Mouse (Mus musculus) heart, adult 18-20 months (tissue): Measurements from ENCODE around the gene Rassf7. TPM values are rescaled to one million over a fixed set of nuclear protein-coding genes. Genes with fewer than 3 reads are reported as not detected.
"Not testable (repeated sequence)": the region's sequence is repeated elsewhere in the genome, so short reads cannot be mapped to it uniquely, and the experiment has no call there.

ENCODE experiments used
- DNase-seq, 2 experiments: peaks; one replicate each; pipeline ENCODE4 v3.0.0; 2021 to 2022; ENCODE audit warnings: mixed read lengths in 1 of 2
- microRNA-seq, 2 experiments: library from miRNA; unstranded; fragments of <30 nt; microRNA quantifications; one replicate each; pipeline ENCODE4 v1.2.0; 2022
- total RNA-seq, 2 experiments: library from RNA; stranded (reverse); gene quantifications; 2 replicates each; pipeline ENCODE4 v1.2.3; 2021

Gene Rassf7
- total RNA-seq, 2 experiments from 2014 or later = 0.57 to 0.87 TPM

DNA sequence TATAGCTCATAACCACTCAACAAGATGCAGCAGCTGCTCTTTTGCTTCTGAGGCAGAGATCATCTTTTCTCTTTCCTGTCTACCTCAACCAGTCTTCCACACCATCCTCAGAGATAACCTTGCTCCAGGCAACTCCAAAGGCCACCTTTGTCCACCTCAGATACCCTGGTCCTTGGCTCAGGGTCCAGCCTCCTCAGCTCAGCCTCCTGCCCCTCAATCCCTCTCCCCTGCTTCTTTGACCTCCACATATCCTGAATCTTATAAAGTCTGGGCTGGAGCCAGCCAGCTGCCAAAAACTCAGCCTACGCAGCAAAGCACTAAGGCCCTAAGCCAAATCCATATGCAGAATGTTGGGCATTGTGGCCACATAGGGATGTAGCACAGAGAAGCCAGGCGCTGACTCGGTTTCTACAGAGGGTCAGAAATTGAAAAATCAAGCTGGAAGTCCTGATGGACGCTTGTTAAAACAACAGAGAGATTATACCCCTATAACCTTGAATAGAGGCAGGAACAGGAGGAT is 7.1 kb downstream of the Rassf7 start:
- DNase-seq = no peak

DNA sequence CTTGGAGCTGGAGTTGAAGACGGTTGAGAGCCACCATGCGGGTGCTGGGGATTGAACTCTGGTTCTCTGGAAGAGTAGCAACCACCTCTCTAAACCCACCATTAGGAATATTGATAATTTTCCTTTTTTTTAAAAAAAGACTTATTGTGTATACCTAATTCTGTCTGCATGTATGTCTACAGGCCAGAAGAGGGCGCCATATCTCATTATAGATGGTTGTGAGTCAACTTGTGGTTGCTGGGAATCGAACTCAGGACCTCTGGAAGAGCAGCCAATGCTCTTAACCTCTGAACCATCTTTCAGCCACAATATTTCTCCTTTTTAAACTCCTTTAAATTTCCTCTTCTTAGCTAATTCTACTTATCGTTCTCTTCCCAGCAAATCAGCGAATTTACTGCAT is 10.9 kb downstream of the Rassf7 start:
- DNase-seq = no peak

DNA sequence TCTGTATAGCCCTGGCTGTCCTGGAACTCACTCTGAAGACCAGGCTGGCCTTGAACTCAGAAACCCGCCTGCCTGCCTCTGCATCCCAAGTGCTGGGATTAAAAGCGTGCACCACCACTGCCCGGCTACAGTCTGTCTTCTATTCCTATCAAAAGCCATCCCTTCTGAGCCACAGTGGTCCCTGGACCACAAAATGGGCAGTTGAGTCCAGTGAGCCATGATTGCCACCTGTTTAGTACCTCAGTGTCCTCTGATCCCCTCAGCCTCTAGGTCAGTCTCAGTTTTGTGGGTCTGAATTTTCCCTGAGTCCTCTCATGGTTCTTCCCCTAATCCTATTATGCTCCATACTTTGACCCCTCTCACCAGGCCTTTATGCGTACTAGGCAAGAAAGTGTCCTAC is 12.1 kb downstream of the Rassf7 start:
- no peak for DNase-seq

DNA sequence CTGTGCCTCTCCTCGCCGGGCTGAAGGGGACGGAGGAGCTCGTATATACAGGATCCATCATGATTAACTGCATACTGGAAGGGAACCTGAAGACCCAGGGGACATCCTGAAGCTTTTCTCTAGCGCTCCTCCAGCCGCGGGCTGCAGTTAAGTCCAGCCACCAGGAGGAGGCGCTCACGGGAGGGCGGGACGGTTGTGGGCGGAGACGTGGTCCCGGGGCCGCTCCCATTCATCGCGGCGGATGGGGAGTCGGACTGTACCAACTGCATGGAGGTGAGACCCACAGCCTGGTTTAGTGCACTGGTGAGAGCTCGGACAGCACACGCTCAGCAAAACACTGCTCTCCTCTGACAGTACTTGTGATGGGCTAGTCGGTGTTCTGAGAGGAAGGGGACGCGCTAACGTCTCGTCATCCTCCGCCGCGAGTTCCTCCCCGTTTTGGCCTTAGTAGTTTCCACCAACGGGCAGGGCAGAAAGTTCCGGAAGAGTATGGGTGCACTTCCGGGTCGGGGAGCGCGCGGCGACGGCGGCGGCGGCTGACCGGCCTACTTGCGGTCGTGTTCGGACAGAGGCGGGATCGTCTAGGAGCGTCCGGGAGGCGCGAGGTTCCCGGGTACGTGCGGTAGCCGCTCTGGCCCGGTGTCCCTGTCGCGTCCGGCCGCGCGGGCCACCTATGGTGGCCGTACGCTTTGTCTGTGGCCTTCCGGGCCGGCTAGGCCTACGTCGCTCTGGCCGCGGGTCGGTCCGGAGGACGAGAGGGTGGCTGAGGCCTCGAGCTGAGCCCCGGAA is 12.8 kb downstream of the Rassf7 start, which contains the start of gene Phrf1:
TSS of gene Phrf1 (plus strand) at position 506 of the 789 bp plus-strand sequence.
- DNase-seq = peak; percentile 91 to 96

DNA sequence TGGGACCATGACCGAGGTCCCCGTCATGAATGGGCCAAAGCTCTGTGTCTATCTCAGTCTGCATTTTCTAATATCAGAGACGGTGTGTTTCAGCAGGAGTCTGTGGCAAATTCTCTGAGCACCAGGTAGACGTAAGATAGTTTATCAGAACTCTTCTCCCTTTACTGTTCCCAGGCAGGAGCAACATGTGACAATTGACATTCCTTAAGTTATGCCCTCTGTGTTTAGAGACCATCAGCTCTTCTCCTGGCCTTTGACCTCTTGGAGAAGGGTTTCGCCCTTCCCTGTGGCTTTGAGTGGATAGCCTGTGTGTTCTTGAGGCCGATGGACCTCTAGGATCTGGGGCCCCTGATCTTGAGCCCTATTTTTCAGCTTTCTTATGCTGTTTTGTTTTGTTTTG is 14.0 kb downstream of the Rassf7 start:
- DNase-seq = no peak

DNA sequence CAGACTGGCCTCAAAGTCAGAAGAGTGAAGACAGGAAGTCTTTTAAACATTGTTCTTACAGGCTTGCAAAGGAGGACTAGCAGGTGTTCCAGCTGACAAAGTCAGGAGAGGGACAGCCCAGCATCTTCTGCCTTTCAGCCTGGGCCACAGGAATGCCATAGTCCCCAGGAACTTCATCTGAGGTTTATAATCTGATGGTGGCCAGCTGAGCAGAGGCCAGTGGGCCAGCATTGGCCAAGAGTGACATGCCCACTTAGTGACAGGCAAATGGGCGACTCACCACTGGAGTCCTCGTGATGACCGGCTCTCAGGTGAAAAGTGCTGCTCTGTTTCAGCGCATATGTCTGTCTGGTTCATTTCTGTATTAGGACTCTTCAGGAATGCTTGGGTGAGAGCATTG is 14.9 kb downstream of the Rassf7 start:
- no peak for DNase-seq

DNA sequence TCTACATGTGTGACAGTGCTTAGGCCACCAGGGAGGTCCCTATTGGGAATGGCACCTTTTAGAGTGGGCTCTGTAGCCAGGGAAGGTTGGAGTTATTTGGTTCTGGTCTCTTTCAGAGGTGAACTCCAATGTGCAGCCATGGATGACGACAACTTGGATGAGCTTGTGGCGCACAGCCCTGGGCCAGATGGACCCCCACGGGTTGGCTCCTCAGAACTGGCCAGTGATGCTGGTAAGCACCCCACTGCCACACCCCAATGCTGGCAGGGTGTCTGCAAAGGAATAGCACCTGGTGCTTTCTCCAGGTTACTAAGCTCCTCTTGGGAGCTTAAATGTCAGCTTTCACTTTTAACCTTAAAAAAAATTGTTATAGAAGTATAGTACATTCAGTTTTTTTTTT is 15.5 kb downstream of the Rassf7 start:
- no peak for DNase-seq

DNA sequence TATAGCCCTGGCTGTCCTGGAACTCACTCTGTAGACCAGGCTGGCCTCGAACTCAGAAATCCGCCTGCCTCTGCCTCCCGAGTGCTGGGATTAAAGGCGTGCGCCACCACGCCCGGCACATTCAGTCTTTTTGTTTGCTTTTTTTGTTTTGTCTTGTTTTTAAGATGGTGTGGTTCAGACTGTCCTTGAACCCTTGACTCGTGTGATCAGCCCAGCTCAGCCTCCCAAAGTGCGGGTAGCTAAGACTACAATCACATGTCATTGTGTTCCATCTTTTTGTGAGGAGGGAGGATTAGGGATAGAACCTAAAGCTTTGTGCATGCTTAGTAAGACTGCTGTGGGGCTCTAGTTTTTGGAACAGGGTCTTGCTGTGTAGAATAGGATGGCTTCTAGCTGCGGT is 15.9 kb downstream of the Rassf7 start:
- no peak for DNase-seq

DNA sequence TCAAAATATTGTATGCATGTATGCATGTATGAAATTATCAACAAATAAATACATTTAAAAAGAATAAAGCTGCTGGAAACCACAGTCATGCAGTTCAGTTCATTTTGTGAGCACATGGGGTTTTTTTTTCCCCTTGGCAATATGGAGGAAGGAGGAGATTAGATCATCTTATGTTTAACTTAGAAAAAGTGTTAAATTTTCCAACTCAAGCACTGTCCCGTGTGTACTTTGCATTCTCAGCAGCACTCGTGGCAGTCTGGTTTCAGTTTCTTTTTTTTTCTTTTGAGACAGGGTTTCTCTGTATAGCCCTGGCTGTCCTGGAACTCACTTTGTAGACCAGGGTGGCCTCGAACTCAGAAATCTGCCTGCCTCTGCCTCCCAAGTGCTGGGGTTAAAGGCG is 34.8 kb downstream of the Rassf7 start:
- not testable (repeated sequence) for DNase-seq

DNA sequence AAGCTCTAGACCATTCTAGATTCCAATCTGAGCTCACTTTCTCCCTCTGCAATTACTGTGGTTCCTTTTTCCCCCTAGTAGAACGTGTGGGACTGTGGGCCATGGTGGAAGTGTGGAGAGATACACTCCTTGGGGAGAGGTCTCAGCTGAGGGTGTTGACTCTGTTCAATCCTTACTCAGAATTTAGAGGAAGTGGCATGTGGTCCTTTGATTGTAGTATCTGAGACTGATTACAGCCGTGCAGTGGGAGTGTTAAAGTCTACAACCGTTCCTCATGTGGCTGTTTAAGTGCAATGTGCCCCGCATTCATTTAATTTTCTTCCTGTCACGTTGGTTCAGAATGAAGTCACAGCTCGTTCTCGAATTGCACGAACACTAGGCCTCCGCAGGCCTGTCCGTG is 40.5 kb downstream of the Rassf7 start:
- no peak for DNase-seq

DNA sequence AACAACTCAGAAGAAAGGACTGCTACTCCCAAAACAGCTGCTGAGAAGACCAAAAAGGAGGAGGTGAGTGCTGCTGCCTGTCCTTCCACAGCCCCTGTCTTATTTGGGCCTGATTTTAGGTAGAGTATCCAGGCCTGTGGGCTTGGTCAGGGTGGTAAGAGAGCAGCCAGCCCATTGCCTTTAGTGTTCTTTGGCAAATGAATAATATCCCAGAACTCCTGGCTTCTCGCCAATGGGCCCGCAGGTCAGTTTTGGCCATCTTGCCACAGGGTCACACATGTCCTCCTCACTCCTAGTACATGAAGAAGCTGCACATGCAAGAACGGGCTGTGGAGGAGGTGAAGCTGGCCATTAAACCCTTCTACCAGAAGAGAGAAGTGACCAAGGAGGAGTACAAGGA is 45.8 kb downstream of the Rassf7 start:
- no peak for DNase-seq

DNA sequence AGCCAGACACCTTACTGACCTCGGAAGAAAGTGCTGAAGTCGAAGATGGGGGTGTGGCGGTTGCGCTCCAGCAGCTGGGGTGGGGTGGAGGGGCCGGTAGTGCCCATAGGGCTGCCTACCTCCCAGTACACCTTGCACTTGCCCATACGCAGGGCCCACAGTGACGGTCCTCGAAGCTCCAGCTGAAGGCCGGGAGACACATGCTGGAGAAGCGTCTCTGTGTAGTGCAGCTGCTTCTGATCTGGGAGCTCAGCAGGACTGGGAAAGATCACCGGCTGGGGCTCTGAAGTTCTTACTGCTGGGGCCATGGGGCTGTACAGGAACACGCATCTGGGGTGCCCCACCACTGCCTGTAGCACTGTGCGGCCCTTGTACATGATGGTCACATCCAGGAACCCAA is 48.0 kb downstream of the Rassf7 start:
- DNase-seq = no peak

DNA sequence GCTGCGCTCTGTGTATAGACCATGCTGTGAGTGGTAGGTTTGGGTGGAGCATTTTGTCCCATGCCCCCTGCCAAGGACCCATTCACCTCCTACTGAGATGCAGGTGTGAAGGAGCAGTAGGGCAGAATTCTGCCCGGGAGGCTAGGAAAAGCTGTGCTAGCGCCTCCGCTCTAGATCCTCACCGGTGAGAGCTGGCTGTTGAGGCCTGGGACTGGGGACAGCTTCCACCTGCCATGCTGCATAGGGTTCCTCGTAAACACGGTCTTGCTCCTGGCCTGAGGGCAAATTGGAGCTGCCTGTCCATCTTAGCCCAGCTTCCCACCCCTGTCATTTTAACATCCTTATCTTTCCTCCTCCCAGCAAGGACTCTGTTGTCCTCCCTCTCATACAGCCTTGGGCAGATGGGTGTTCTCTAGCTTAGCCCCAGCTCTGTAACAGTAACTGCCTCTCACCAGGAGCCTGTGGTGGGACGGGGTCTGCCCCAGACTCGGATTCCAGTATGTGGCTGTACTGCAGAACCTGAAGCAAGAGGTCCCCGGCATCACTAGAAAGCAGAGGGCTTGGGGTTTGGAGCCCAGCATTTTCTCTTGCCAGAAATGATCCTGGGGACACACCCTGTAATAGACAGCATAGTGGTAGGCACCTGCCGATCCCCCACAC is 48.5 kb downstream of the Rassf7 start:
- no peak for DNase-seq

DNA sequence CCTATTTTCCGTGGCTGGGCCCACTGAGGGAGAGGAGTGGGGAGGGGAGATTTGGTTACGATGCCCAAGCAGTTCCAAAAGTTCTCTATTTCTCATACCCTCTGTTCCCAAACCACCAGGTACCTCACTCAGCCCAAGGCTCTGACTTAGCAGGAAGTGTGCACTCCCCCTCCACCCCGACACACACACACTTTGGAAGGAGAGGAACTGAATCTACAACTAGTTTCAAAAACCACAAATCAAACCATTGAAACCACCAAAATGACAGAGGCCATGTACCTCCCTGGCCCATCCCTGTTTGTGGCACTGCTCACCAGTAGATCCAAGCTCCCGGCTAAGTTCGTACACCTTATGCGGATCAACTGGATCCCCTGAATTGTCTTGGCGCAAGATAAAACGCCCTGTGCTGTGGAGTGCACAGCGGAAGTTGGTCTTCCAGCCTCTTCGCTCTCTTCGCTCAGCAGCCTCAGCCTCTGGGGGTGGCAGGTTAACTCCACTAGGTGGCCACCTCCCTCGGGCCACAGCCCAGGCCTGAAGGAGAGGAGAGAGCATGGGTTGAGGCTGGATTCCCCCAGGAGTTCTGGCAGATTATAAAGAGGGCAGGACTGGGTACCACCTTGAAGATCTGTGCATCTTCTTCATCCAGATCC is 49.2 kb downstream of the Rassf7 start:
- peak; percentile 40 to 45 for DNase-seq

DNA sequence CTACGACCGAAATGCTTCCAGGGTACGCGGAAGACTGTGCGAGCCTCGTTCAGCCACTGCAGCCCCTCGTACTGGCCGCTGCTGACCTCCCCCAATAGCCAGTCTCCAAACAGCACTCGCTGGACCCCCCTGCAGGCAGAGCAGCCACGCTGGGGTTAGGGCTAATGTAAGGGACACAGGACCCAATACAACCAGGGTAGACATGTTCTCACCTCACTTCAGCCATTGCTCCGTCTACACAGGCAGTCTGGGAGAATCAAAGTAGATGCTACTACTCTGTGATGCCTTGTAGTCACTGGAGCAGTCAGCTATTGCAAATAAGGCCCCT is 49.7 kb downstream of the Rassf7 start:
- no peak for DNase-seq

DNA sequence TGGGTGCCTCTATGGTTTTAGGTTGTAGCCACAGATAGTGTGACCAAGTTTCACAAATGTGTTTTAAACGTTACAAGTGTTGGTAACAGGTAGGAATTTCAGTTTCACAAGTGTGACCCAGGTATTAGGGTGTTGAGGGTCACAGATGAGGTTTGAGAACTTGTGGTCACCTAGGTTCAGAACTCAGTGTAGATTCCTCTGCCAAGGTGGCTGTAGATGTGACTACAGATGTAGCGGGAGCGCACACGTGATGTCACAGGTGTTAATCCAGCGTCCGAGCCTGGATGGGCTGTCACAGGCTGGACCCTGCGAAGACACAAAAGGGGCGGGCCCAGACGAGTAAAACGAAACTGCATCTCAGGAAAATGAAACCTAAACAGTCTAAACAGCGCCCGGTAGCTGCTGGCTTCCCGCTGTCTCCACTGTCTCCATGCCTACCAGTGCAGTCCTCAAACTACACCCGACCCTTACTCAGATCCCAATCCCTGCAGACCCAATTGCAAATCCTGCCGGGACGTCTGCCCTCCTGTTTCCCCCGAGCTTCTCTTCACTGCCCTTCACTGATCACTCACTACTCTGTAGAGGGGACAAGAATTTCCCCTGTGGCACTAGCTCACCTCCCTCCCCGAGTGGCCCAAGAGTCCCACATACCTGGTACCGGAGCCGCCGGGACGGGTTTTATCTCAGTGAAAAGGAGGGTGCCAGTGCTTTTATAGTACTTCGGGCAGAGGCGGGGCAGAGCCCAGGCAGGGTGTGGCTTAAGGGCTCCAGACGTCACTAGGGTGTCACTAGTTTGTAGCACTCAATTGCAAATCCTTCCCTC is 50.3 kb downstream of the Rassf7 start, which contains the start of gene Irf7:
TSS of gene Irf7 (minus strand) at position 743 of the 823 bp plus-strand sequence.
- DNase-seq = peak; percentile 83 to 86

Small RNA genes lying within 50 kb of the gene (microRNA-seq; reads per million reads assigned to microRNA genes)
- 110 to 403 reads per million in 2 experiments for gene Mir210

Other genes with a start within 250 kb of the Rassf7 start
- 1 to 10 TPM; 2.6 to 8.3 TPM for gene Ifitm1, start 248.6 kb upstream of the Rassf7 start, total RNA-seq
- gene Ifitm3, start 205.1 kb upstream of the Rassf7 start, total RNA-seq = 100 to 1,000 TPM in 1 of 2 experiments, 10 to 100 TPM in 1; 94.8 to 129 TPM
- not detected for gene Ifitm6, start 197.9 kb upstream of the Rassf7 start, total RNA-seq
- gene Gm17387, start 186.7 kb upstream of the Rassf7 start, total RNA-seq = not detected
- gene B4galnt4, start 154.8 kb upstream of the Rassf7 start, total RNA-seq = not detected
- 1 to 10 TPM in 1 of 2 experiments, under 1 TPM in 1; 0.37 to 1.6 TPM for gene Pkp3, start 137.6 kb upstream of the Rassf7 start, total RNA-seq
- gene Sigirr, start 115.3 kb upstream of the Rassf7 start, total RNA-seq = 1 to 10 TPM; 4.2 to 4.7 TPM
- gene Ano9, start 98.1 kb upstream of the Rassf7 start, total RNA-seq = not detected
- 10 to 100 TPM; 28.1 to 30.3 TPM for gene Ptdss2, start 93.5 kb upstream of the Rassf7 start, total RNA-seq
- gene Rnh1, start 43.0 kb upstream of the Rassf7 start, total RNA-seq = 10 to 100 TPM; 71.5 to 77.6 TPM
- 100 to 1,000 TPM in 1 of 2 experiments, 10 to 100 TPM in 1; 91.4 to 103 TPM for gene Hras, start 21.9 kb upstream of the Rassf7 start, total RNA-seq
- 1 to 10 TPM; 2.0 to 3.4 TPM for gene Lrrc56, start 21.7 kb upstream of the Rassf7 start, total RNA-seq
- not detected for gene Lmntd2, start 1.8 kb upstream of the Rassf7 start, total RNA-seq
- 10 to 100 TPM; 33.7 to 34.8 TPM for gene Phrf1, start 12.9 kb downstream of the Rassf7 start, total RNA-seq
- 1 to 10 TPM; 2.3 to 3.1 TPM for gene Irf7, start 50.6 kb downstream of the Rassf7 start, total RNA-seq
- gene Cdhr5, start 60.9 kb downstream of the Rassf7 start, total RNA-seq = not detected
- gene Sct, start 63.3 kb downstream of the Rassf7 start, total RNA-seq = not detected
- not detected for gene Drd4, start 76.1 kb downstream of the Rassf7 start, total RNA-seq
- 10 to 100 TPM; 11.7 to 12.6 TPM for gene Deaf1, start 111.8 kb downstream of the Rassf7 start, total RNA-seq
- gene Tmem80, start 111.9 kb downstream of the Rassf7 start, total RNA-seq = 10 to 100 TPM; 14.6 to 15.7 TPM
- 1 to 10 TPM; 1.7 to 3.0 TPM for gene Eps8l2, start 123.0 kb downstream of the Rassf7 start, total RNA-seq
- gene Taldo1, start 176.3 kb downstream of the Rassf7 start, total RNA-seq = 100 to 1,000 TPM; 106 to 141 TPM
- gene Gatd1, start 198.3 kb downstream of the Rassf7 start, total RNA-seq = 10 to 100 TPM; 11.3 to 12.4 TPM
- gene Cend1, start 213.6 kb downstream of the Rassf7 start, total RNA-seq = 1 to 10 TPM in 1 of 2 experiments, under 1 TPM in 1; 0.80 to 1.3 TPM
- gene Slc25a22, start 222.0 kb downstream of the Rassf7 start, total RNA-seq = 10 to 100 TPM; 45.6 to 59.1 TPM
- gene Pidd1, start 228.2 kb downstream of the Rassf7 start, total RNA-seq = under 1 TPM; 0.21 to 0.42 TPM
- gene Rplp2, start 231.5 kb downstream of the Rassf7 start, total RNA-seq = 1,000 to 10,000 TPM in 1 of 2 experiments, 100 to 1,000 TPM in 1; 998 to 1,000 TPM
- gene Pnpla2, start 239.3 kb downstream of the Rassf7 start, total RNA-seq = 100 to 1,000 TPM; 387 to 566 TPM
- gene Cracr2b, start 245.2 kb downstream of the Rassf7 start, total RNA-seq = 10 to 100 TPM; 22.5 to 23.3 TPM